Comparison of ENCODE assay signal across 12 mouse cellular contexts in genomic region chr7:129665921-129666320, GRCm38 (mm10).
DNase-seq lines count a peak whose midpoint lies in the region; ATAC-seq and TF ChIP-seq lines count a peak whose summit lies in the region.
"Had no signal": no experiment of that assay in that cellular context is flagged by ENCODE, and none has a peak within 500 bp of the region (broad histone marks: within the 10 kb centered on the region; RNA-seq: fewer than 3 reads in every experiment).

No protein-coding gene starts in this region.

- H3K27ac ChIP-seq in lung, embryonic 14.5 days (ENCODE audit: low read depth) = peak overlapping the region; percentile 69; the same call in 1 of the 2 replicates
- H3K27ac ChIP-seq: hindbrain, embryonic 15.5 days had no signal

- no peaks in the 10 kb centered on the region for H3K9me3 ChIP-seq in lung, embryonic 14.5 days (ENCODE audit: low read depth, low read length)
- H3K9me3 ChIP-seq: hindbrain, embryonic 15.5 days had no signal

- 62% methylated on average over 6 of the region's 6 CpGs for WGBS in lung, embryonic 14.5 days

- H3K4me1 ChIP-seq in lung, embryonic 14.5 days (ENCODE audit: insufficient read depth) = peaks cover 8% of the 10 kb centered on the region; the same call in 1 of the 2 replicates

- H3K4me2 ChIP-seq in lung, embryonic 14.5 days = no peak overlapping the region
- H3K4me2 ChIP-seq: heart, embryonic 11.5 days; hindbrain, embryonic 15.5 days had no signal

- H3K36me3 ChIP-seq in lung, embryonic 14.5 days (ENCODE audit: insufficient read depth) = no peaks in the 10 kb centered on the region
- H3K36me3 ChIP-seq: hindbrain, embryonic 15.5 days had no signal

- ATAC-seq in lung, embryonic 14.5 days (ENCODE audit: insufficient read depth) = no peak; the same call in 1 of the 2 replicates
- no peak for ATAC-seq in frontal cortex, adult (ENCODE audit: low TSS enrichment)
- ATAC-seq: forebrain, embryonic 14.5 days had no signal

- H3K9ac ChIP-seq in lung, embryonic 14.5 days = no peak overlapping the region
- H3K9ac ChIP-seq: hindbrain, embryonic 15.5 days had no signal

- no peak for TF ChIP-seq CTCF in lung, embryonic 14.5 days (IDR thresholded peaks at IDR 0.05; ENCODE audit: low read depth)

- DNase-seq in adrenal gland, adult 2 months = peak; percentile 76
- DNase-seq in adrenal gland, adult 8-10 months = no peak
- DNase-seq in ovary, postnatal 36 days (ENCODE audit: low spot score) = peak; percentile 47
- DNase-seq in ovary, postnatal 14 days (ENCODE audit: low spot score) = no peak
- peak; percentile 63 for DNase-seq in lung, embryonic 14.5 days
- peak; percentile 64 to 75 for DNase-seq in urinary bladder, postnatal 36 days (ENCODE audit: low spot score in 2 of 2)
- no peak for DNase-seq in neural tube, embryonic 10.5 days (ENCODE audit: extremely low spot score, low spot score)
- DNase-seq: thymus, adult 2 months had no signal

- H3K4me3 ChIP-seq in lung, embryonic 14.5 days (ENCODE audit: low read depth, low read length) = no peak overlapping the region
- H3K4me3 ChIP-seq: hindbrain, embryonic 15.5 days had no signal

- H3K27me3 ChIP-seq in lung, embryonic 14.5 days (ENCODE audit: insufficient read depth, low read length) = no peaks in the 10 kb centered on the region

Comparison
In these comparisons a context has a peak if more than half of its experiments do, and no peak if none do; other contexts are left out.
1. DNase-seq: peak in adrenal gland, adult 2 months (single experiment), ovary, postnatal 36 days (single experiment), lung, embryonic 14.5 days (single experiment) and urinary bladder, postnatal 36 days (2 of 2); none in adrenal gland, adult 8-10 months (single experiment), ovary, postnatal 14 days (single experiment) and neural tube, embryonic 10.5 days (single experiment).